Mouse (Mus musculus) layer of hippocampus, adult 18-20 months (tissue): Measurements from ENCODE around the gene Caskin2. TPM values are rescaled to one million over a fixed set of nuclear protein-coding genes. Genes with fewer than 3 reads are reported as not detected.
"Not testable (repeated sequence)": the region's sequence is repeated elsewhere in the genome, so short reads cannot be mapped to it uniquely, and the experiment has no call there.

ENCODE experiments used
- DNase-seq, 2 experiments: peaks; one replicate each; pipeline ENCODE4 v3.0.0; 2022; ENCODE audit warnings: low spot score in 2 of 2
- long read RNA-seq: library from polyadenylated mRNA; stranded (forward); transcript quantifications from one replicate; pipeline ENCODE4 v2.0.0, GENCODE M21; 2021
- total RNA-seq, 2 experiments: library from RNA; stranded (reverse); gene quantifications; 2 replicates each; pipeline ENCODE4 v1.2.3; 2021

Caskin2 gene
- 10 to 100 TPM; 19.4 to 19.9 TPM for total RNA-seq
- long read RNA-seq, full-length matches to known transcripts = 17 of 27 reads
- long read RNA-seq, partial matches to known transcripts = 5 of 27 reads
- long read RNA-seq, other reads (novel, unspliced or antisense) = 5 of 27 reads

GRCm38 (mm10) chr11:115813507-115814296 lies at the start of gene Caskin2:
Caskin2 (minus strand) TSS chr11:115813639.
- DNase-seq = peak; percentile 70 to 93

GRCm38 (mm10) chr11:115859143-115859945 lies 45.9 kb upstream of the Caskin2 start:
- DNase-seq = peak; percentile 24 to 75

- DNase-seq = no peak
Observed at GRCm38 (mm10) chr11:115858354-115858753, 44.9 kb upstream of the Caskin2 start, which contains the start of gene Myo15b. Myo15b (plus strand) TSS chr11:115858406.

- DNase-seq = no peak
Observed at GRCm38 (mm10) chr11:115857936-115858335, 44.5 kb upstream of the Caskin2 start.

- not testable (repeated sequence) for DNase-seq
Observed at GRCm38 (mm10) chr11:115857146-115857545, 43.7 kb upstream of the Caskin2 start.

GRCm38 (mm10) chr11:115854674-115855073 lies 41.2 kb upstream of the Caskin2 start:
- peak; percentile 5 to 21 for DNase-seq

GRCm38 (mm10) chr11:115845819-115846218 lies 32.4 kb upstream of the Caskin2 start:
- DNase-seq = no peak

- DNase-seq = no peak
Observed at GRCm38 (mm10) chr11:115844240-115844639, 30.8 kb upstream of the Caskin2 start.

GRCm38 (mm10) chr11:115843891-115844239 lies 30.4 kb upstream of the Caskin2 start:
- no peak for DNase-seq

- DNase-seq = no peak
Observed at GRCm38 (mm10) chr11:115843141-115843890, 29.9 kb upstream of the Caskin2 start.

GRCm38 (mm10) chr11:115841961-115842550 lies 28.6 kb upstream of the Caskin2 start:
- no peak for DNase-seq

- no peak for DNase-seq
Observed at GRCm38 (mm10) chr11:115841044-115841443, 27.6 kb upstream of the Caskin2 start.

- DNase-seq = no peak
Observed at GRCm38 (mm10) chr11:115839732-115840131, 26.3 kb upstream of the Caskin2 start.

GRCm38 (mm10) chr11:115838895-115839311 lies 25.5 kb upstream of the Caskin2 start:
- DNase-seq = no peak

GRCm38 (mm10) chr11:115837606-115838345 lies 24.3 kb upstream of the Caskin2 start:
- no peak for DNase-seq

GRCm38 (mm10) chr11:115836656-115837395 lies 23.4 kb upstream of the Caskin2 start:
- no peak for DNase-seq

- DNase-seq = no peak
Observed at GRCm38 (mm10) chr11:115834033-115834432, 20.6 kb upstream of the Caskin2 start.

- no peak for DNase-seq
Observed at GRCm38 (mm10) chr11:115833021-115833513, 19.6 kb upstream of the Caskin2 start.

GRCm38 (mm10) chr11:115832523-115832922 lies 19.1 kb upstream of the Caskin2 start:
- DNase-seq = no peak
